ENCODE assay signal across 15 mouse cellular contexts in the genomic region with DNA sequence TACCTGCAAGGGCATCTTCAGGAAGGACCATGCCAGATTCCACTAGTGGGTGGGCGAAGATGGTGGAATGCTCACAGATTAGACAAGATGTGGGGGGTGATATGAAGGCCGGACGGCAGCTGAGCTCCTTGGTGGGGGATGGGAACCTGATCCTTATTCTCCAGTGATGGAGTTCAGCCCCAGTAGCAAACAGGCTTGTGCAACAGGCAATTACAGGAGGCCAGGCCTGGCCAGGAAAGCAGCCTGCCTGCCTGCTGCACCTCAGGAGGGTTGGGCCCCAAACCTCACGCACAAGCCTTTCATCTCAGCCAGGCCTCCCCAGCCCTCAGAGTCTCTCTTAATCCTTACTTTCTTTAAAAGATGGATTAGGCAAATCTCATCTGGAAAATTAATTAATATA.
A peak's percentile ranks its signal among the peaks of the same experiment; 100 is the strongest.
DNase-seq lines count a peak whose midpoint lies in the region; ATAC-seq lines count a peak whose summit lies in the region.
"Had no signal": no experiment of that assay in that cellular context is flagged by ENCODE, and none has a peak within 500 bp of the region (broad histone marks: within the 10 kb centered on the region; RNA-seq: fewer than 3 reads in every experiment).

No protein-coding gene starts in this region.

- no peak overlapping the region for H3K9ac ChIP-seq in heart, embryonic 12.5 days
- no peak overlapping the region for H3K9ac ChIP-seq in forebrain, embryonic 12.5 days
- no peak overlapping the region for H3K9ac ChIP-seq in stomach, embryonic 15.5 days
- H3K9ac ChIP-seq: embryonic facial prominence, embryonic 15.5 days; liver, embryonic 12.5 days; lung, embryonic 15.5 days had no signal

- 43% methylated on average over 4 of the region's 4 CpGs for WGBS in heart, embryonic 12.5 days
- WGBS in embryonic facial prominence, embryonic 10.5 days = 34% methylated on average over 4 of the region's 4 CpGs
- 12% methylated on average over 4 of the region's 4 CpGs for WGBS in forebrain, embryonic 12.5 days
- WGBS in stomach, embryonic 15.5 days = 52% methylated on average over 4 of the region's 4 CpGs

- intact Hi-C loops in heart, postnatal 10 days (cut with DNase I) = loop anchor here (10.0 kb wide), 1 partner anchor 187 kb away; no protein-coding TSS in a partner anchor

- H3K27ac ChIP-seq in heart, embryonic 12.5 days (ENCODE audit: poor library complexity, severe bottlenecking) = peak overlapping the region; percentile 14; the same call in 1 of the 2 replicates
- H3K27ac ChIP-seq in embryonic facial prominence, embryonic 10.5 days (replicated peaks) = peak overlapping the region; percentile 20; the same call in 1 of the 2 replicates
- H3K27ac ChIP-seq in forebrain, embryonic 12.5 days = peak overlapping the region; percentile 19
- H3K27ac ChIP-seq in stomach, embryonic 15.5 days = 0 out of 2 replicates have a peak overlapping the region, but pooled peaks have one; percentile 35
- H3K27ac ChIP-seq: embryonic facial prominence, embryonic 15.5 days; gastrocnemius, adult 2 months; liver, embryonic 12.5 days; lung, embryonic 15.5 days; macrophage had no signal

- H3K4me3 ChIP-seq in heart, embryonic 12.5 days = no peak overlapping the region
- H3K4me3 ChIP-seq in embryonic facial prominence, embryonic 10.5 days = no peak overlapping the region
- no peak overlapping the region for H3K4me3 ChIP-seq in forebrain, embryonic 12.5 days (replicated peaks)
- no peak overlapping the region for H3K4me3 ChIP-seq in stomach, embryonic 15.5 days (replicated peaks)
- H3K4me3 ChIP-seq: embryonic facial prominence, embryonic 15.5 days; gastrocnemius, adult 2 months; liver, embryonic 12.5 days; lung, embryonic 15.5 days had no signal

- peaks cover 18% of the 10 kb centered on the region for H3K27me3 ChIP-seq in heart, embryonic 12.5 days (replicated peaks)
- H3K27me3 ChIP-seq in embryonic facial prominence, embryonic 10.5 days (replicated peaks; ENCODE audit: low read depth, poor library complexity, severe bottlenecking) = peaks cover 79% of the 10 kb centered on the region
- peaks cover 41% of the 10 kb centered on the region for H3K27me3 ChIP-seq in forebrain, embryonic 12.5 days
- no peaks in the 10 kb centered on the region for H3K27me3 ChIP-seq in stomach, embryonic 15.5 days (replicated peaks)
- H3K27me3 ChIP-seq: embryonic facial prominence, embryonic 15.5 days had no signal

- no peak overlapping the region for H3K4me2 ChIP-seq in heart, embryonic 12.5 days
- H3K4me2 ChIP-seq in forebrain, embryonic 12.5 days = no peak overlapping the region
- H3K4me2 ChIP-seq in stomach, embryonic 15.5 days = no peak overlapping the region
- H3K4me2 ChIP-seq: embryonic facial prominence, embryonic 15.5 days; liver, embryonic 12.5 days; lung, embryonic 15.5 days had no signal

- peaks cover 77% of the 10 kb centered on the region for H3K4me1 ChIP-seq in heart, embryonic 12.5 days (replicated peaks)
- peaks cover 86% of the 10 kb centered on the region for H3K4me1 ChIP-seq in embryonic facial prominence, embryonic 10.5 days
- H3K4me1 ChIP-seq in forebrain, embryonic 12.5 days = peaks cover 87% of the 10 kb centered on the region
- peaks cover 33% of the 10 kb centered on the region; the same call in 1 of the 2 replicates for H3K4me1 ChIP-seq in stomach, embryonic 15.5 days

- no peak for ATAC-seq in heart, embryonic 12.5 days (ENCODE audit: insufficient number of reproducible peaks, low FRiP score)
- ATAC-seq in forebrain, embryonic 12.5 days (ENCODE audit: low FRiP score) = peak; percentile 47; the same call in 1 of the 2 replicates
- no peak for ATAC-seq in stomach, embryonic 15.5 days (ENCODE audit: insufficient read depth, low FRiP score, low read depth)
- ATAC-seq in frontal cortex, adult (ENCODE audit: low TSS enrichment) = no peak
- no peak for ATAC-seq in inflammation-experienced regulatory T-cells, adult 6 months

- DNase-seq in heart, postnatal 10 days = no peak
- DNase-seq in embryonic facial prominence, embryonic 10.5 days (ENCODE audit: low spot score) = no peak
- DNase-seq: cerebellum, adult 8-10 months; gastrocnemius, adult 2 months; kidney, postnatal 4 days; layer of hippocampus, adult 9-11 months had no signal

- H3K36me3 ChIP-seq in heart, embryonic 12.5 days = no peaks in the 10 kb centered on the region
- no peaks in the 10 kb centered on the region for H3K36me3 ChIP-seq in embryonic facial prominence, embryonic 10.5 days (replicated peaks)
- no peaks in the 10 kb centered on the region for H3K36me3 ChIP-seq in forebrain, embryonic 12.5 days (replicated peaks)
- no peaks in the 10 kb centered on the region for H3K36me3 ChIP-seq in stomach, embryonic 15.5 days
- H3K36me3 ChIP-seq: embryonic facial prominence, embryonic 15.5 days; liver, embryonic 12.5 days; lung, embryonic 15.5 days had no signal

- H3K9me3 ChIP-seq in heart, embryonic 12.5 days (replicated peaks) = no peaks in the 10 kb centered on the region
- H3K9me3 ChIP-seq in embryonic facial prominence, embryonic 10.5 days = no peaks in the 10 kb centered on the region
- H3K9me3 ChIP-seq in forebrain, embryonic 12.5 days = no peaks in the 10 kb centered on the region
- no peaks in the 10 kb centered on the region for H3K9me3 ChIP-seq in stomach, embryonic 15.5 days
- H3K9me3 ChIP-seq: embryonic facial prominence, embryonic 15.5 days; liver, embryonic 12.5 days; lung, embryonic 15.5 days had no signal
